Mouse (Mus musculus) lung, postnatal 0 days (tissue): ENCODE results near the gene Fancc.

Source experiments
- CTCF ChIP-seq: IDR thresholded peaks from 2 replicates; pipeline ENCODE4 v1.5.1; 2016; ENCODE audit warnings: antibody characterized with exemption, mild to moderate bottlenecking
- EP300 ChIP-seq: IDR thresholded peaks from 2 replicates; pipeline ENCODE4 v1.6.1; 2016; ENCODE audit warnings: antibody characterized with exemption, mild to moderate bottlenecking, control low read depth

- TF ChIP-seq CTCF (no peak), EP300 (no peak)
Observed at GRCm38 (mm10) chr13:63520110-63520509, 23.0 kb upstream of the Fancc start.
